Mouse (Mus musculus): ENCODE data around the gene Hist1h2be.

The Hist1h2be gene

DNA sequence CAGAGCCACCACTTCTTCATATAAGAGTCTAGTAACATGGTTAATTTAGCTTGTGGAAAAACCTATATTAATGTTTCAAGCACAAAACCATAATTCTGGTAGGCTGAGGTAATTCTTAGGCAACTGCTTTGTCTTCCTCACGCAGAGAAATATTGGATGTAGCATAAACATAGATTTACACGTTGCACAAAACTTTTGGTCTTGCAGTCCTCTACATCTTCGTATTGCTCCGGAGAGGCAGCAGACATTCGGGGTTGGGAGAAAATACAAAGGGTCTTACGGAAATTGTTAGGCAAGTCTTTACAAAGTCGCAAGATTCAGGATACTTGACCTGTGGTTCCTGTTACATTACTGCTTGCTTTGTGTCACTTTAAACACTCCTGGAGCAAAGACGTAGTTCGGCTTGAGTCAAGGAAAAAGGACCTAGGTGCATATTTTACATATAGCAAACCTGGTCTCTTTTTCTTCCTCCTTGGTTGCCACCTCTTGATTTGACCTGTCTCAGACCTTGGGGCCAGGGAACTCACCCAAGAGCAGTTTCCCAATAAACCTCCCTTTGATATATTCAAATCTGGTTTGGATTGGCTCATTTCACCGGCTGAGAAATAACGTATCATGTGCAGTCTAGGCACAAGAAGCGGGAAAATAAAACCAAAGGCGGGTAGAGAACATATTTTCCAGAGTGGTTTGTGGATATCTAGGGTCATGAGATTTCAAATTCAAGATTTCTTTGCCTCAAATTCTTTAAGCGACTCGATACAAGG, 86.4 kb downstream of the Hist1h2be start:
- no peak for ATAC-seq (ENCODE audit: insufficient number of reproducible peaks, low FRiP score, low TSS enrichment)
